Mouse (Mus musculus) layer of hippocampus, adult 8-10 months (tissue): ENCODE results near the gene 1700029I15Rik. TPM values are rescaled to one million over a fixed set of nuclear protein-coding genes. Genes with fewer than 3 reads are reported as not detected.

Experiments
- DNase-seq, 2 experiments: peaks; one replicate each; pipeline ENCODE4 v3.0.0; 2022; ENCODE audit warnings: low spot score in 2 of 2
- microRNA-seq, 2 experiments: library from miRNA; unstranded; fragments of <30 nt; microRNA quantifications; one replicate each; pipeline ENCODE4 v1.2.0; 2022
- total RNA-seq, 4 experiments: library from RNA; stranded (reverse); gene quantifications; 2 replicates each; pipeline ENCODE4 v1.2.4; 2022

Gene 1700029I15Rik
- total RNA-seq, 4 experiments from 2014 or later: 4.4 to 8.1 (median 6.4) TPM

DNA sequence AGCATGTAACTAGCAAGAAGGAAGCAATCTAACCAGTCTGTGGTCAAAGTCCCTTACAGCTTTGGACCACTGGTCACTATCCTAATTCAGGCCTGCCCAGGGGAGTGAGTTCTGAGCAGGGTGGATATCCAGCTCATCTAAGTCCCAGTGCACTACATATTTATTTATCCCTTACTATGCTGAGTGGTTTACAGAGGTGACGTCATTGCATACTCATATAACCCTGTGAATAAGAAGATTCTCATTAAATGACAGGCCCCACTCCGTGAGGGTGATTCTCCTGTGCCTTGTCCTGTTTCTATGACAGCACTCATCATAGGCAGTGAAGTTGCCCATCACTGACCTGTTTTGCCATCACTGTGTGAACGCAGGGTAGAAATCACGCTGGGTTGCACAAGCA, 43.0 kb downstream of the 1700029I15Rik start:
- DNase-seq: no peak

DNA sequence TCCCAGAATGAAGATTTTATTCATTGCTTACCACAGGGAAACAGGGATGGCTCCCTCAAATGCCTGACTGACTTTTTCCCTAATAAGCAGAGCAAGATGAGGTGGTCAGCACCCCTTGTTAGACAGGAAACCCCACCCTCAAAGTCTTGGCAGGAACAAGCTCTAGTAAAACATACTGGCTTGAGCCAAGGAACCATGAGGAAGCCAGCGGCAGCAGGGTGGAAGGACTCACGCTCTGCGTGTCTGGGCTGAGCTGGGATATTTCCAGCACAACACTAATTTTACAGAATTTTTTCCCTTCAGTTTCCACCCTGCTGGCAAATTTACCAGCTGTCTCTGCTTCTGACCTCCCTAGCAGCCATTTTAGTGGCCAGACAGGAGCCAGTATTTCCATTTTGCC, 44.1 kb downstream of the 1700029I15Rik start:
- DNase-seq: no peak

DNA sequence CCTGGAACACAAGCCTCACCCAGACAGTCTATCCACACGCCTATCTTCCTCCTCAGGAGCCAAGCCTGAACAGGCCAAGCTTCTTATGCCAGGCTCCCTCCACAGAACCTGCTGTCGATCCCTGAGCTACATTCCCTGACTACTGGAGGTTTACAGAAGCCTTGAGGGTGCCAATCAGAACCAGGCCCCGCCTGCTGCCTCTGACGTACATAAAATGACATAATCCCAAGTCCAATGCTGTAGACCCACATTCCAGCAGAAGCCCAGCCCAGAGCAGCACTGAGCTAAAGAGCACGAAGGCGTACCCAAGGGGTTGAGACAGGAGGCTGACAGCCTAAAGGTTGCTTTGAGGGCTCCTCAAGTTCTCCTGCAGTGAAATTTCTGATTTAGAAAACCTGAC, 45.5 kb downstream of the 1700029I15Rik start:
- DNase-seq: peak; percentile 84 to 86

DNA sequence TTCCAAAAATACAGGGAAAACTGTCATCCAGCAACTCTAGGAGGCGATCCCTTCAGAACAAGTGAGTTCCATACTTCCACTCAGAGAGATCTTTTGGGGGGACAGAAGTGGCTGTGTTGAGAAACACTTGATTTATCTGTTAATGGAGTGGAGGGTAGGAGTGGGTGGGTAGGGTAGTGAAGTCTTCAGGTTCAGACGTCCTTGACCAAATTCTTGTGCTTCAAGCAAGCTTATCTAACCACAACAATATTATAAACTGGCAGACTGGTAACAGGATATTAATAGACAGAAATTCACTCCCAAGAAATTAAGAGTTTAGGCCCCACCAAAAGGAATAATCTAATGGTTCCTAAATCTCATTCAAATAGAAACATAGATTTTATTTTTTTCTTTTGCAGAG, 47.8 kb downstream of the 1700029I15Rik start:
- no peak for DNase-seq

DNA sequence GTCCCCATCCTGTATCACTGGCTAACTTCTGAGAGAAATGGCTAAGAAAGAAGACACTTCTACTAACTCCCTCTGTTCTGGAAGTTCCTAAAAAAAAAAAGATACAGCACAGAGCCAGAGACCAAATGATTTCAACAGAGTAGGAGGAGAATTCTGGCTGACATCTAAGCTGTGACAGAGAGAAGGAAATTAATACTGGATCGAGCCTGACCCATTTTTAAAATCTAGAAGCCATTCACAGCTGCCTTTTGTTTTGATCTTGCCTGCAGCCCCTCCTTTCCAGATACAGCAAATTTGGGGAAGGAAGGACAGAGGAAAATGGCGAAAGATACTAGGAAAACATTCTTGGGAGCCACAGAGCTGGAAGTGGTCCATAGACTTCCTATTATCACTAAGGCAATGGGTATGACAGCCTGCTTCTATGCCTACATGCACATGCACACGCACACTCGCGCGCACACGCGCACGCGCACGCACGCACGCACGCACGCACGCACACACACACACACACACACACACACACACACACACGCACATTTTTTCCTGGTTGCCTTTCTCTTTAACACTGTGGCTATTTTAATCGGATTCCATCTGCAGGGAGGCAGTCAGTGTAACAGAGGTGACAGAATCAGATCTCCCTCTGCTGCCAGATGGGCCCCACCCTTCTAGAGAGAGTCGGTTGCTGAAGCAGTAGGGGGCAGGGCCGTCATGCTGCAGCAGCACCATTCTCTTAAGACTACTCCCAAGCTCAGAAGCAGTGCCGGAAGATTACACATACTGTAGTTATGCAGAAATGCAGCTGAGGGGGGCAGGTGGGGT, 48.6 kb downstream of the 1700029I15Rik start:
- peak in 1 of 2 experiments; percentile 70 for DNase-seq

DNA sequence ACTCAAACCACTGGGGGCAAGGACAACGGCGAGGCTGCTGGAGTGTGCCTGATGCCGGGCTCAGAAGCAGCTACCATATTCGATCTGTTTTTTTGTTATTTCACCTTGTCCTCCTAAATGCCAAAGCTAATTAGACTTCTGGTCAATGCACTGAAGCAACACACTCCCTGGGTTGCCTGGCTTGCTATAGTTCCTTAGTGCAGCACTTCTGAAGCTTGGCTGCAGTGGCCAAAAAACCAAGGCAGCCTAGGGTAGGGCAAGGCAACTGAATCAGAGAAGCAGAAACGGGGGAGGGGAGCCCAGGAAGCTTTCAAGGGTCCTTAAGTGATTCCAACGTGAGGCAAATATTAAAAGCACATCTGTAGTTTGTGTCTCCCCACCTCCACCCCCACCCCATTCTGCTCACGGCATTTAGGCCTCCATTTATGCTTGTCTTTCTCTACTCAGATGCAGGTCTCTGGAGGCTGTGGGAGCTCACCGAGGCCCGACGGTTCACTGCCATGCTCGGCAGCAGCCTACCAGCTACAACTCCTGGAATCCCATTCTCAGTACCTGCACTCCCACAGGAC, 49.4 kb downstream of the 1700029I15Rik start:
- no peak for DNase-seq

DNA sequence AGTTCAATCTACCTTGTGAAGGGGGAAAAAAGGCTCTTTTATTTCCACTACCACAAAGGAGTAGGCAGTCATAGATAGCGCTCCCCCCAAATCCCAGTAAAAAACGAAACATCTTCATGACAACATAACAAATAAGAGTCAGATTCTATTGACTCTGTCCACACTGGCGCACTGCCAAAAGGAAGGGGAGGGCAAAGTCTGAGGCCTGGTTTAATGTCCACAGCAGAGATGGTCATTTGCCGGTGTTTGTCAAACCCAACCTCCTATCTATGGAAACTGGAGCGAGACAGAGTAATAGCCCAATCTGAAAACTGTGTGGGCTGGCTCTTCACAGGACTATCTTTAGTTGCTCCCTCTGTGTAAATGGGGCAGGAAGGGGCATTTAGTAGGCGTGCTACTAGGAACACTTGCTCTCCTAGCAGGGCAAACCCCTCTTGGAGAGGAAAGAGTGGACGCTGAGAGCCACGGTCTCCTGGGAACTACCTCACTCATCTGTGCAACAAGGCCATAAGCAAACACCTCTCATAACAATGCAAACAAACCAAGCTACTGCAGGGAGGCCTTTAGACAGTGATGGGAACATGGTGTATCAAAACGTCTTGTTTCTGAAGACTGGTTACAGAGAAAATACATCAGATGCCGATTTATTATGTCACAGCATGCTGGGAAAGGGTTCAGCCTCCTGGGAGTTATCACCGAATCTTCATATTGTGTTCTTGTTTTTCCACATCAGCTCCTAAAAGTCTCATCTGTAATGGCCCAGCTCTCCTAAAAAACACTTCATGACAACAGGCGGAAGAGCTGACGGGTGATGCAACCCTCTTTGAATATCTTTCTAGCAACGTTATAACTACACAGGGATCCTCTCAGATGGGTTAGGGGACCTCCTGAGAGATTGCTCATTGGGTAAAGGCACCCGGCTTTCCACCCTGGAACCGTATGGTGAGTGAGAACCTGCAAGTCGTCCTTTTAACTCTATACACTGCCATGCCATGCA, 50.3 kb downstream of the 1700029I15Rik start:
- no peak for DNase-seq

DNA sequence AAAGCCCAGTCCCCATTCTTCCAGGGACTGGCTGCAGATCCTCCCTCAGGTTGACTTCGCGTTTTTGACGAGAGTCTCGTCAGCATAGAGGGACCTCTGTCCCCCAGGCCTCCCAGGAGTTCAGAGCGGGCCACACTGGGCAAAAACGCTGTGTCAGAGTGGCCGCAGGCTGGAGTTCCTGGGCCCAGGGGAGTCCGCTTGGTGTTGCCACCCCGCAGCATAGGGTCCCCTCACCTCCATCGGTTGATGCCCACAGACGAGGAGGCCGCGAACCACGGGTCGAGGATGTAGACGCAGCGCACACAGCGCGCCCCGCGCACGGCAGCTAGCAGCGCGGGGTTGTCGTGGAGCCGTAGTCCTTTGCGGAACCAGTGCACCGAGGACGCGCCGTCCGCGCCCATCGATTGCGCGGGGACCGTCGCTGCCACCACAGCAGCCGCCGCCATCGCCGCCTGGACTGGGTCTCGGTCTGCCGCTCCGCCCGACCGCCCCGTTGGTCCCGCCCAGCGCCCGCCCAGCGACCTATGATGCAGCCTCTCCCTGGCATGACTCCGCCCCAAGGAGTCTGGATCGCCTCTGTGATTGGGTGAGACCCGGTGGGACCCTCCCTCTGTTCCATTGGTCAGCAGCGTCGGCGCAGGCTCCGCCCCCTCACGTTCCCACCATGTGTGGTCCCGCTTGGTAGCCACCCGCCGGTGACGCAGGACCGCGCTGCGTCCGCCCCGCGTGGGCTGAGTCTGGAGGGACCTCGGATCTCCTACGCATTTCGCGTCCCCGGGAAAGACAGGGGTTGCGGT, 51.4 kb downstream of the 1700029I15Rik start, which contains the start of gene Cry2:
Gene Cry2 (minus strand): TSS at position 466 of the 797 bp plus-strand sequence.
- DNase-seq: peak; percentile 99

DNA sequence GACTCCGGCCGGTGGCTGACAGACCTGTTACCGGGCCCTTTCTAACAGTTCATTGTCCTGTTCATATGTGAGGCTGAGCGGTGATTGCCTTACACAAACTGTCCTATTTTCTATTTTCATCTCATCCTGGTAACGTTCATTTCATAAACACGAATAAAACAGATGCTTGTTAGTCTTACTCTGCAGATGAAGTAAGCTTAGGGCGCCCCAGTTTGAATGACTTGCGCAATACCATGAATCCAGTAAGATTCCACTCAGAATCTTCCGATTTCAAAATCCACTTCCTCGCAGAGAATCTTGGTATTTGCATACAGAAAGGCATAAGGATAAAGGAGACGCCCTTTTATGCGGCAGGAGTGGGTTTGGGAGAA, 52.0 kb downstream of the 1700029I15Rik start:
- no peak for DNase-seq

DNA sequence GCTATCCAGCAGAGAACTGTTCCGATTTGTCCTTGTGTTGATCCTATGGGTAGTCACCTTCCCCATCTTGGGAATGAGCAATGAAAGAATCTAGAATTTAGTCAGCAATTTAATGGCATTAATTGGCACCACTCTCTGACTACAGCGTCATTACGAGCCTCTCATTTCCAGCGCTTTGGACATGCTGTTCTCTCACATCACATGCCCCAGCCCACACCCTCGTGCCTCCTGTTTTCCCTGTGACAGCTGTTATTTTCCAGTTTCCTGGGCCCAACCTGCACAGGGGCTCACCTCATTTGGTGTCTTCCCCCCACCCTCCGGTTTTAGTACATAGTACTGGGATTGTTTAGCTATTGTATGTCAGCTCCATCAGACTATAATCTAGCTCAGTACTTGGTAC, 52.7 kb downstream of the 1700029I15Rik start:
- no peak for DNase-seq

Small RNAs within 50 kb of the gene (microRNA-seq; reads per million reads assigned to microRNA genes)
- gene Mir7000: 6.1 reads per million in 2 experiments

Other genes with a start within 250 kb of the 1700029I15Rik start
- gene Pex16, start 7.9 kb upstream of the 1700029I15Rik start, total RNA-seq: 10 to 100 TPM; 31.2 to 36.1 (median 33.9) TPM
- 1 to 10 TPM in 3 of 4 experiments, under 1 TPM in 1; 0.54 to 1.9 (median 1.2) TPM for gene Large2, start 7.7 kb upstream of the 1700029I15Rik start, total RNA-seq
- 100 to 1,000 TPM; 287 to 306 (median 298) TPM for gene Mapk8ip1, start 18.7 kb downstream of the 1700029I15Rik start, total RNA-seq
- gene Cry2, start 51.5 kb downstream of the 1700029I15Rik start, total RNA-seq: 100 to 1,000 TPM; 105 to 117 (median 110) TPM
- 10 to 100 TPM; 13.2 to 17.1 (median 14.7) TPM for gene Slc35c1, start 78.0 kb downstream of the 1700029I15Rik start, total RNA-seq
- 100 to 1,000 TPM; 258 to 295 (median 273) TPM for gene Chst1, start 217.2 kb downstream of the 1700029I15Rik start, total RNA-seq